Mouse (Mus musculus) lung, adult 10 weeks (tissue): ENCODE data around the gene Rpl9. TPM values are rescaled to one million over a fixed set of nuclear protein-coding genes. Genes with fewer than 3 reads are reported as not detected.

Experiments used
- polyA plus RNA-seq: library from polyadenylated mRNA; stranded (reverse); fragments of 350-450 nt; fragmentation: Illumina TruSeq; extraction: RNeasy Lipid Tissue Mini Kit (QIAGEN cat#74804); gene quantifications from one replicate; pipeline ENCODE4 v1.2.3, GENCODE M21; 2014; ENCODE audit warnings: low read depth, low replicate concordance; ENCODE audit not compliant: insufficient read depth

Gene Rpl9
- 2,376 TPM for polyA plus RNA-seq

DNA sequence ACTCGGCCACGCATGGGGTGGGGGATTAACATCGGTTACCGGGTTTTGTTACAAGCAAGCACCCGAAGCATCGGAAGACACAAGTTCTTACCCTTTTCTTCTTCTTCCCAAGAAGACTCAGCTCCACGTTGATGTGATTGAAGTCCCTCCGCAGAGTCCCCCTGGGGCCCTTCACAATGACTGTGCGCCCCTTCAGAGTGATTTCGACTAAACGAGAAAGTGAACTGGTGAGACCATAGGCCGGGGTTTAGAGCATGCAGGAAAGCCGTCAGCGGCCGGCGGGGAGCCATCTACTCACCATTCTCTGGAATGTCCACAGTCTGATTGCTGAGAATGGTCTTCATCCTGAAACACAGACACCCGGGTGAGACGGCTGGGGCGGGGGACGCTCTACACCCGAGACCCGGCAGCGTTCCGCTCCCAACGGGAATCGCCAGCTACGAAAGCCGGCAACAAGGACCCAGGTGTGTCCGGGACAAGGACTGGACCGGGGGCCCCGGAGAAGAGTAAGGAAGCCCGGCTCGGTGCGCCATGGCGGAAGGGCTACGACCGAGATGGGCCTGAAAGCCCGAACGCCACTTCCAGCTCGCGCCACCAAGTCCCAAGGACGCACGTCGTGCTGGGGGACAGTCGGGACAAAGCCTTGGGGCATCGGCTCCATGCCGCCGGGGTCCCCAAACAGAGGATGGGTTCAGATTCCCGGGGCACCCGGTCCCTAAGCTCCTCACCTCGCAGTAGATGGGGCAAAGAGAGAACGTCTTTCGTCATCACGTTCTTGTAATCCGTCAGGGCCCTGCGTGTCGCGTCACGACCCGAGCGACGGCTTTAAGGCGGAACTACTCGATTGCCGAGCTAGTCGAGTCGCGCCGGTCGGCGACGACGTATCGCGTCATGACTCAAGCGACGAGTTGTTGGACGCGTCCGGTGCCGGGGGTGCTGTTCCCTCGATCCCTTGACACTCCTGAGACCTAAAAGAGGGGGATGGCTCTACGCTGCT is at the start of gene Rpl9, which contains the start of gene Lias:
TSS of gene Rpl9 (minus strand) at position 797 of the 997 bp plus-strand sequence.
TSS of gene Lias (plus strand) at position 850 of the 997 bp plus-strand sequence.

DNA sequence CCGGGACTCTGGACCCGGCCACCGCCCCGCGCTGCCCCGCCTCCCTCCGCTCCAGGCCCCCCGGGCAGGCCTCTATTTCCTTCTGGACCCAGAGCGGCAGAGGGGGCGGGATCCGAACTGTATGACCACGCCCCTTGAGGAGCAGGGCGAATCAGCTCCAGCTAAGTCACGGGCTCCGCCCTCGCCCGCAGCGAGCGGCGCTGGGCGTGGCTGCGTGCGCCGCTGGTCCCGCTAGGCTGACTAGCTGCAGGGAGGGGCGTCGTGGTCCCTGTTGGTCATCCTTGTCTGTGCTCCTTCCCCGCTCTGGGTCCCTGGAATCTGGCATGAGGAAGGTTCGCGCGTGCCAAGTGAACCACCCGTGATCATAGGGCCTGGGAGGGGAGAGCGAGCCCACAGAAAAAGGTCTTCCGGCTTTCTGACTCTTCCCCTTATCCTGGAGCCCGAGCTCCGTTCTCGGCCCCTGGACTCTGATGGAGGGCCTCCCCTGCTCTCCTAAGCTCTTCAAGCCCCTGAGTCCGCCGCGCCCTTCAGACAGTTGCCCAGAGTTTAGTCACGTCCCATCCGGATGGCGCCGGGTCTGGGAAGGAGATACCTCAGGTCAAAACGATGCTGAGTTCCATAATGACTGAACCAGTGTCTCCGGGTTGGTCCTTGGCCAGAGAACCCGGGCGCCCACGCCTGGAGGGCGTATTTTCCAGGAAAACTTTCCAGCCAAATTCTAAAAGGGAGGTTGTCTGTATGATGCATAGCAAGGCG is 44.7 kb upstream of the Rpl9 start, which contains the start of gene Ugdh:
TSS of gene Ugdh (minus strand) at position 144 of the 756 bp plus-strand sequence.

DNA sequence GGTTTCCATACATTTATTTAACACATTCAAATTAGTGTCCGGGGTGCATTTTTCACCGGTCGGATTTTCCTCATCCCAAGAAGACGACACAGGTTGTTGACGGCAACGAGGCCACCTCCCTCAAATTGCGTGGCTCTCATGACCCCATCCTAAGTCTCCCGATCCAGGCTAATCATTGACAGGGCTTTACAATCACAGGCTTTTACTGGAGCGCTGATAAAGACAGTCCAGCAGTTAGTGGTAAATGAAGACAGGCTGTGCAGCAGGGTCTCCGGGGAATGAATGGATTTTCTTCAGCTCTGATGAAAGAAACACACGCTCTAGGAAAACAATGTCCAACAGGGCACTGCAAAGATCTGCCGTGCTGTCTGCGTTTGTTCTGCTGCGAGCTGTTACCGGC is 43.1 kb downstream of the Rpl9 start, which contains the start of gene Klb:
TSS of gene Klb (plus strand) at position 147 of the 400 bp plus-strand sequence.

Other genes with a start within 250 kb of the Rpl9 start
- gene Wdr19, start 191.7 kb downstream of the Rpl9 start, polyA plus RNA-seq, result 6.4 TPM
- gene Rfc1, start 55.8 kb downstream of the Rpl9 start, polyA plus RNA-seq, result 11.2 TPM
- gene Klb, start 43.1 kb downstream of the Rpl9 start, polyA plus RNA-seq, result 0.54 TPM
- 19.1 TPM for gene Lias, start 53 bp upstream of the Rpl9 start, polyA plus RNA-seq
- gene Ugdh, start 44.5 kb upstream of the Rpl9 start, polyA plus RNA-seq, result 23.1 TPM
- not detected for gene Gm43552, start 101.4 kb upstream of the Rpl9 start, polyA plus RNA-seq
- gene Smim14, start 145.7 kb upstream of the Rpl9 start, polyA plus RNA-seq, result 137 TPM
- gene Ube2k, start 145.8 kb upstream of the Rpl9 start, polyA plus RNA-seq, result 47.8 TPM